Comparison of ENCODE assay signal across 25 mouse cellular contexts in the genomic region with DNA sequence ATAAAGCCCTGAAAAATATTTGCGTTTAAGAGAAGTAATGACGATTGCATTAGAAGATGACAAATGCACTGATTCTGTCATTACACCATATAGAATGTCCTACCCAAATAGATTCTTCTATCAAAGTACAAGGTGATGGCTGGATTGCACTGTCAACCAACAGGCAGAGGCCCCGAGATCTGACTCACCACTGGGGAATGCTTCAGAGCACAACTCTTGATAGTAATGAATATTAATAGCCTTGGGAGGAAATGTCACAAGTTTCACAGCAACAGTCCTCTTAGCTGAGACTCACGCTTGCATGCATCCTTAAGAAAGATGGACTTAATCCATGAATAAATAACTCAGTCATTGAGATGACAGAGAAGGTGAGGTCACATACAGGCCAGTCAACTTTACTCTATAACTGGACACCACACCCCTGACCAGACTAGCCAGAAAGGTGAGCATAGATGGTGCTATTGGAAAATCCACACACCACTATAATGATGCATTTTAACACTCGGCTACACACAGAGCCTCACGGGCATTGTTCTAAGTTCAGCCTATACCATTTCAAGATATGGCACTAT.
DNase-seq lines count a peak whose midpoint lies in the region; ATAC-seq and TF ChIP-seq lines count a peak whose summit lies in the region.
"Had no signal": no experiment of that assay in that cellular context is flagged by ENCODE, and none has a peak within 500 bp of the region (broad histone marks: within the 10 kb centered on the region; RNA-seq: fewer than 3 reads in every experiment).

No protein-coding gene starts in this region.

- intact Hi-C loops in heart, postnatal 14 days (cut with DNase I), result no loop called here
- intact Hi-C loops in heart, postnatal 10 days (cut with DNase I), result no loop called here
- intact Hi-C loops in heart, postnatal 25 days (cut with DNase I), result no loop called here

- no peak overlapping the region for H3K4me2 ChIP-seq in intestine, embryonic 16.5 days (ENCODE audit: low read depth, low read length)
- H3K4me2 ChIP-seq: forebrain, embryonic 12.5 days; hindbrain, embryonic 15.5 days; midbrain, embryonic 15.5 days had no signal

- peak; percentile 31 for DNase-seq in heart, adult 11 months
- no peak for DNase-seq in heart, postnatal 14 days
- DNase-seq in heart, postnatal 10 days, result peak; percentile 6 to 14
- no peak for DNase-seq in heart, postnatal 25 days (ENCODE audit: low spot score)
- no peak for DNase-seq in Patski (ENCODE audit: low read depth, low spot score)
- no peak for DNase-seq in cerebellum, postnatal 25 days
- no peak for DNase-seq in lung, adult 18-20 months
- DNase-seq: cerebellum, adult 18-20 months; gastrocnemius, adult 2 months; kidney, adult 18-20 months; kidney, postnatal 36 days; liver, postnatal 0 days; lung, postnatal 14 days; right cerebral cortex, postnatal 25 days; thymus, postnatal 14 days had no signal

- in situ Hi-C loops in Patski (cut with MboI; ENCODE audit: low pct_unique_long_range_greater_than_20kb), result no loop called here

- H3K36me3 ChIP-seq in intestine, embryonic 16.5 days (ENCODE audit: control insufficient read depth, insufficient read depth, low read length), result no peaks in the 10 kb centered on the region
- H3K36me3 ChIP-seq: embryonic facial prominence, embryonic 10.5 days; forebrain, embryonic 12.5 days; hindbrain, embryonic 15.5 days; limb, embryonic 10.5 days; midbrain, embryonic 15.5 days had no signal

- no peak overlapping the region for H3K27ac ChIP-seq in intestine, embryonic 16.5 days (ENCODE audit: low read length)
- H3K27ac ChIP-seq: embryonic facial prominence, embryonic 10.5 days; forebrain, embryonic 12.5 days; gastrocnemius, adult 2 months; hindbrain, embryonic 15.5 days; left cerebral cortex, adult 2 months; limb, embryonic 10.5 days; midbrain, embryonic 15.5 days had no signal

- H3K9ac ChIP-seq in intestine, embryonic 16.5 days (ENCODE audit: low read depth, low read length), result no peak overlapping the region
- H3K9ac ChIP-seq: forebrain, embryonic 12.5 days; hindbrain, embryonic 15.5 days; liver, postnatal 0 days; midbrain, embryonic 15.5 days had no signal

- WGBS in intestine, embryonic 16.5 days, result 70% methylated on average over 6 of the region's 6 CpGs

- ATAC-seq in Patski, result peak; percentile 85
- peak; percentile 67 for ATAC-seq in intestine, embryonic 16.5 days
- ATAC-seq: liver, postnatal 0 days; midbrain, embryonic 15.5 days had no signal

- no peaks in the 10 kb centered on the region for H3K27me3 ChIP-seq in Patski
- H3K27me3 ChIP-seq in intestine, embryonic 16.5 days (replicated peaks; ENCODE audit: control insufficient read depth, insufficient read depth, low read length), result no peaks in the 10 kb centered on the region
- H3K27me3 ChIP-seq: CH12.LX; forebrain, embryonic 12.5 days; hindbrain, embryonic 15.5 days; megakaryocyte, embryonic 14.5 days; midbrain, embryonic 15.5 days had no signal

- no peaks in the 10 kb centered on the region for H3K9me3 ChIP-seq in intestine, embryonic 16.5 days (ENCODE audit: control insufficient read depth, low read length)
- H3K9me3 ChIP-seq: embryonic facial prominence, embryonic 10.5 days; forebrain, embryonic 12.5 days; hindbrain, embryonic 15.5 days; limb, embryonic 10.5 days; megakaryocyte, embryonic 14.5 days; midbrain, embryonic 15.5 days had no signal

- TF ChIP-seq CTCF in Patski (IDR thresholded peaks at IDR 0.05), result no peak

- CTCF ChIA-PET in Patski (lab: Charles Lee), result no interaction called here

- POLR2A ChIA-PET in Patski (lab: Charles Lee), result no interaction called here

- H3K4me3 ChIP-seq in intestine, embryonic 16.5 days (ENCODE audit: low read length), result no peak overlapping the region
- H3K4me3 ChIP-seq: embryonic facial prominence, embryonic 10.5 days; forebrain, embryonic 12.5 days; gastrocnemius, adult 2 months; hindbrain, embryonic 15.5 days; left cerebral cortex, adult 2 months; limb, embryonic 10.5 days; megakaryocyte, embryonic 14.5 days; midbrain, embryonic 15.5 days; myocyte had no signal

- no peaks in the 10 kb centered on the region for H3K4me1 ChIP-seq in intestine, embryonic 16.5 days (ENCODE audit: control insufficient read depth, insufficient read depth, low read length)
- H3K4me1 ChIP-seq: embryonic facial prominence, embryonic 10.5 days; forebrain, embryonic 12.5 days; hindbrain, embryonic 15.5 days; limb, embryonic 10.5 days; megakaryocyte, embryonic 14.5 days; midbrain, embryonic 15.5 days had no signal

Comparison
In these comparisons a context has a peak if more than half of its experiments do, and no peak if none do; other contexts are left out.
1. DNase-seq: peak in heart, adult 11 months (single experiment) and heart, postnatal 10 days (2 of 2); none in heart, postnatal 14 days (0 of 2), heart, postnatal 25 days (single experiment), Patski (single experiment), cerebellum, postnatal 25 days (0 of 2) and lung, adult 18-20 months (0 of 2).